Mouse (Mus musculus) layer of hippocampus, adult 18-20 months (tissue): ENCODE data around the gene Mtch2. TPM values are rescaled to one million over a fixed set of nuclear protein-coding genes. Genes with fewer than 3 reads are reported as not detected.
"Not testable (repeated sequence)": the region's sequence is repeated elsewhere in the genome, so short reads cannot be mapped to it uniquely, and the experiment has no call there.

Experiments
- DNase-seq, 2 experiments: peaks; one replicate each; pipeline ENCODE4 v3.0.0; 2022; ENCODE audit warnings: low spot score in 2 of 2
- long read RNA-seq: library from polyadenylated mRNA; stranded (forward); transcript quantifications from one replicate; pipeline ENCODE4 v2.0.0, GENCODE M21; 2021
- total RNA-seq, 2 experiments: library from RNA; stranded (reverse); gene quantifications; 2 replicates each; pipeline ENCODE4 v1.2.3; 2021

Mtch2 gene
- total RNA-seq = 100 to 1,000 TPM; 102 to 110 TPM
- long read RNA-seq, transcript Mtch2-205 (13 exons, 2,596 nt) = major isoform, 79 of 95 reads
- long read RNA-seq, partial matches to known transcripts = 4 of 95 reads
- long read RNA-seq, other reads (novel, unspliced or antisense) = 11 of 95 reads

GRCm38 (mm10) chr2:90846955-90847680 lies at the start of gene Mtch2:
Mtch2 (plus strand) TSS chr2:90847155.
- DNase-seq = peak; percentile 98

GRCm38 (mm10) chr2:90808241-90809126 lies 38.5 kb upstream of the Mtch2 start:
- DNase-seq = no peak

- no peak for DNase-seq
Observed at GRCm38 (mm10) chr2:90810751-90811150, 36.2 kb upstream of the Mtch2 start.

- DNase-seq = no peak
Observed at GRCm38 (mm10) chr2:90815266-90815665, 31.7 kb upstream of the Mtch2 start.

- no peak for DNase-seq
Observed at GRCm38 (mm10) chr2:90816144-90816543, 30.8 kb upstream of the Mtch2 start.

GRCm38 (mm10) chr2:90818710-90819109 lies 28.2 kb upstream of the Mtch2 start:
- no peak for DNase-seq

GRCm38 (mm10) chr2:90820894-90821293 lies 26.1 kb upstream of the Mtch2 start:
- no peak for DNase-seq

GRCm38 (mm10) chr2:90822978-90823377 lies 24.0 kb upstream of the Mtch2 start:
- no peak for DNase-seq

GRCm38 (mm10) chr2:90823781-90824180 lies 23.2 kb upstream of the Mtch2 start:
- peak; percentile 63 to 81 for DNase-seq

GRCm38 (mm10) chr2:90824528-90824927 lies 22.4 kb upstream of the Mtch2 start:
- DNase-seq = not testable (repeated sequence)

GRCm38 (mm10) chr2:90825515-90826172 lies 21.3 kb upstream of the Mtch2 start:
- DNase-seq = no peak

- DNase-seq = no peak
Observed at GRCm38 (mm10) chr2:90828739-90829138, 18.2 kb upstream of the Mtch2 start.

GRCm38 (mm10) chr2:90833502-90833901 lies 13.5 kb upstream of the Mtch2 start:
- DNase-seq = no peak

- no peak for DNase-seq
Observed at GRCm38 (mm10) chr2:90838621-90839020, 8.3 kb upstream of the Mtch2 start.

GRCm38 (mm10) chr2:90843666-90844065 lies 3.3 kb upstream of the Mtch2 start:
- peak; percentile 56 to 78 for DNase-seq

- DNase-seq = no peak
Observed at GRCm38 (mm10) chr2:90844262-90844661, 2.7 kb upstream of the Mtch2 start.

GRCm38 (mm10) chr2:90845234-90845633 lies 1.7 kb upstream of the Mtch2 start:
- DNase-seq = no peak

- no peak for DNase-seq
Observed at GRCm38 (mm10) chr2:90846171-90846570, 784 bp upstream of the Mtch2 start.

- DNase-seq = no peak
Observed at GRCm38 (mm10) chr2:90846597-90846954, 379 bp upstream of the Mtch2 start.

- DNase-seq = peak in 1 of 2 experiments; percentile 31
Observed at GRCm38 (mm10) chr2:90847681-90848050, 711 bp downstream of the Mtch2 start.

- DNase-seq = no peak
Observed at GRCm38 (mm10) chr2:90848331-90848730, 1.4 kb downstream of the Mtch2 start.

- no peak for DNase-seq
Observed at GRCm38 (mm10) chr2:90850401-90850800, 3.4 kb downstream of the Mtch2 start.
